Mouse (Mus musculus) heart, postnatal 0 days (tissue): ENCODE measurements around the gene Prkca. TPM values are rescaled to one million over a fixed set of nuclear protein-coding genes. Genes with fewer than 3 reads are reported as not detected.
A peak's percentile ranks its signal among the peaks of the same experiment; 100 is the strongest.

Experiments
- ATAC-seq: fragments of 200-750 bp; cut with Nextera tagmentation; 2 replicates; pipeline ENCODE4 v1.8.0; 2017; ENCODE audit warnings: low read depth, moderate number of reproducible peaks, moderate library complexity; ENCODE audit not compliant: insufficient read depth
- DNase-seq: peaks from one replicate; pipeline ENCODE4 v3.0.0-alpha.2; 2016; ENCODE audit warnings: low spot score
- H3K27ac ChIP-seq: fragments of 300-500 bp; sonication (generic); 2 replicates; pipeline ENCODE4 v1.5.1; 2014; ENCODE audit warnings: low read depth, mild to moderate bottlenecking
- H3K27me3 ChIP-seq: fragments of 300-500 bp; sonication (generic); 2 replicates; pipeline ENCODE4 v1.6.1; 2014; ENCODE audit warnings: low read length, mixed read lengths; ENCODE audit not compliant: control insufficient read depth, insufficient read depth
- H3K36me3 ChIP-seq: fragments of 300-500 bp; sonication (generic); replicated peaks from 2 replicates; pipeline ENCODE4 v1.6.1; 2014; ENCODE audit warnings: low read length, mixed read lengths; ENCODE audit not compliant: control insufficient read depth, insufficient read depth
- H3K4me1 ChIP-seq: fragments of 300-500 bp; sonication (generic); 2 replicates; pipeline ENCODE4 v1.6.1; 2014; ENCODE audit warnings: antibody characterized with exemption; ENCODE audit not compliant: control insufficient read depth, insufficient read depth
- H3K4me2 ChIP-seq: fragments of 300-500 bp; sonication (generic); 2 replicates; pipeline ENCODE4 v1.6.1; 2014; ENCODE audit warnings: low read depth, mild to moderate bottlenecking, low read length, moderate library complexity
- H3K4me3 ChIP-seq: fragments of 300-500 bp; sonication (generic); 2 replicates; pipeline ENCODE4 v1.5.1; 2014; ENCODE audit warnings: low read depth, low read length
- H3K9ac ChIP-seq: fragments of 300-500 bp; sonication (generic); replicated peaks from 2 replicates; pipeline ENCODE4 v1.6.1; 2014; ENCODE audit warnings: low read depth, low read length, mixed read lengths
- H3K9me3 ChIP-seq: fragments of 300-500 bp; sonication (generic); replicated peaks from 2 replicates; pipeline ENCODE4 v1.6.1; 2016; ENCODE audit warnings: low read length; ENCODE audit not compliant: control insufficient read depth
- CTCF ChIP-seq: IDR thresholded peaks from 2 replicates; pipeline ENCODE4 v1.5.1; 2016; ENCODE audit warnings: antibody characterized with exemption, control low read depth, low read depth
- EP300 ChIP-seq: IDR thresholded peaks from 2 replicates; pipeline ENCODE4 v1.6.1; 2016; ENCODE audit warnings: antibody characterized with exemption, low read depth
- WGBS: fragments of 180-500 bp; shearing (Covaris S2); extraction: QIAGEN DNeasy Blood & Tissue Kit; methylation state at CpG from one replicate; pipeline ENCODE4 v1.1.7; 2014; 5-methylcytosine and 5-hydroxymethylcytosine counted together
- polyA plus RNA-seq: library from polyadenylated mRNA; unstranded; fragments of >200 nt; fragmentation: Nextera tagmentation; extraction: Ambion mirVana; gene quantifications from 2 replicates; pipeline ENCODE4 v1.2.1, GENCODE M21; 2015
- total RNA-seq: library from RNA; depleted of rRNA; stranded (reverse); fragments of >200 nt; gene quantifications from 2 replicates; pipeline ENCODE4 v1.2.3, GENCODE M21; 2014; ENCODE audit warnings: low replicate concordance

The Prkca gene
- total and polyA plus RNA-seq, 2 experiments from 2014 or later = 7.0 to 11.2 TPM

GRCm38 (mm10) chr11:107998891-107999290 lies 344.8 kb downstream of the Prkca start:
- Histone ChIP-seq H3K27me3 (no peaks in the 10 kb centered on the region), H3K9me3 (no peaks in the 10 kb centered on the region), H3K4me1 (no peaks in the 10 kb centered on the region), H3K4me3 (no peak overlapping the region), H3K4me2 (no peak overlapping the region), H3K9ac (no peak overlapping the region), H3K36me3 (no peaks in the 10 kb centered on the region), H3K27ac (no peak overlapping the region)
- 64% methylated on average over 3 of the region's 3 CpGs for WGBS
- TF ChIP-seq CTCF = no peak
- no peak for TF ChIP-seq EP300
- ATAC-seq (no peak), DNase-seq (no peak)

GRCm38 (mm10) chr11:107996896-107997670 lies 346.6 kb downstream of the Prkca start:
- TF ChIP-seq CTCF = no peak
- no peak for TF ChIP-seq EP300
- H3K4me1 ChIP-seq = no peaks in the 10 kb centered on the region
- H3K27ac ChIP-seq = no peak overlapping the region
- H3K4me2 ChIP-seq = no peak overlapping the region
- no peaks in the 10 kb centered on the region for H3K36me3 ChIP-seq
- 69% methylated on average over 11 of the region's 11 CpGs for WGBS
- no peak for ATAC-seq
- H3K9me3 ChIP-seq = no peaks in the 10 kb centered on the region
- no peak for DNase-seq
- H3K9ac ChIP-seq = no peak overlapping the region
- H3K4me3 ChIP-seq = no peak overlapping the region
- no peaks in the 10 kb centered on the region for H3K27me3 ChIP-seq

GRCm38 (mm10) chr11:107994487-107994886 lies 349.2 kb downstream of the Prkca start:
- H3K9ac ChIP-seq = no peak overlapping the region
- H3K4me3 ChIP-seq = no peak overlapping the region
- H3K27ac ChIP-seq = no peak overlapping the region
- DNase-seq (peak; percentile 37), ATAC-seq (no peak)
- TF ChIP-seq EP300 (no peak), CTCF (peak; percentile 70)
- H3K4me2 ChIP-seq = no peak overlapping the region
- no peaks in the 10 kb centered on the region for H3K9me3 ChIP-seq
- H3K27me3 ChIP-seq = no peaks in the 10 kb centered on the region
- WGBS = 52% methylated on average over 6 of the region's 6 CpGs
- H3K36me3 ChIP-seq = no peaks in the 10 kb centered on the region
- H3K4me1 ChIP-seq = no peaks in the 10 kb centered on the region

- no peak overlapping the region for H3K4me3 ChIP-seq
- TF ChIP-seq CTCF (no peak), EP300 (no peak)
- no peak overlapping the region for H3K27ac ChIP-seq
- ATAC-seq = no peak
- WGBS = 83% methylated on average over 3 of the region's 3 CpGs
- H3K4me1 ChIP-seq = no peaks in the 10 kb centered on the region
- H3K9me3 ChIP-seq = no peaks in the 10 kb centered on the region
- DNase-seq = no peak
- H3K9ac ChIP-seq = no peak overlapping the region
- no peak overlapping the region for H3K4me2 ChIP-seq
- no peaks in the 10 kb centered on the region for H3K36me3 ChIP-seq
- no peaks in the 10 kb centered on the region for H3K27me3 ChIP-seq
Measured at GRCm38 (mm10) chr11:107993792-107994191, 349.9 kb downstream of the Prkca start.

- Histone ChIP-seq H3K4me2 (no peak overlapping the region), H3K4me3 (no peak overlapping the region), H3K9me3 (no peaks in the 10 kb centered on the region), H3K36me3 (no peaks in the 10 kb centered on the region), H3K27ac (no peak overlapping the region), H3K4me1 (no peaks in the 10 kb centered on the region), H3K27me3 (no peaks in the 10 kb centered on the region), H3K9ac (no peak overlapping the region)
- WGBS = 18% methylated on average over 11 of the region's 11 CpGs
- DNase-seq = no peak
- ATAC-seq = no peak
- TF ChIP-seq EP300 (no peak), CTCF (no peak)
Measured at GRCm38 (mm10) chr11:107992500-107992899, 351.2 kb downstream of the Prkca start.

- DNase-seq (no peak), ATAC-seq (no peak)
- 62% methylated on average over 7 of the region's 7 CpGs for WGBS
- no peak overlapping the region for H3K4me3 ChIP-seq
- no peak overlapping the region for H3K9ac ChIP-seq
- no peaks in the 10 kb centered on the region for H3K27me3 ChIP-seq
- H3K36me3 ChIP-seq = no peaks in the 10 kb centered on the region
- H3K4me2 ChIP-seq = no peak overlapping the region
- no peaks in the 10 kb centered on the region for H3K4me1 ChIP-seq
- no peak overlapping the region for H3K27ac ChIP-seq
- TF ChIP-seq CTCF = no peak
- TF ChIP-seq EP300 = no peak
- H3K9me3 ChIP-seq = no peaks in the 10 kb centered on the region
Measured at GRCm38 (mm10) chr11:107991990-107992389, 351.7 kb downstream of the Prkca start.
